ENCODE assay signal across 8 mouse cellular contexts in genomic region chr7:80991589-80991988, GRCm38 (mm10). TPM values are rescaled to one million over a fixed set of nuclear protein-coding genes. Genes with fewer than 3 reads are reported as not detected.
A peak's percentile ranks its signal among the peaks of the same experiment; 100 is the strongest.
DNase-seq lines count a peak whose midpoint lies in the region; ATAC-seq and TF ChIP-seq lines count a peak whose summit lies in the region.

No protein-coding gene starts in this region.

- peaks cover 43% of the 10 kb centered on the region for H3K4me1 ChIP-seq in heart, embryonic 15.5 days (replicated peaks)
- peaks cover 27% of the 10 kb centered on the region for H3K4me1 ChIP-seq in embryonic facial prominence, embryonic 15.5 days
- H3K4me1 ChIP-seq in hindbrain, postnatal 0 days (ENCODE audit: insufficient read depth, low read length): peaks cover 8% of the 10 kb centered on the region
- peaks cover 24% of the 10 kb centered on the region for H3K4me1 ChIP-seq in midbrain, embryonic 16.5 days (ENCODE audit: control insufficient read depth, insufficient read depth, low read length)

- peak overlapping the region; percentile 73 for H3K4me2 ChIP-seq in heart, embryonic 15.5 days
- peak overlapping the region; percentile 79 for H3K4me2 ChIP-seq in embryonic facial prominence, embryonic 15.5 days (replicated peaks)
- H3K4me2 ChIP-seq in hindbrain, postnatal 0 days (ENCODE audit: low read depth, low read length): 0 out of 2 replicates have a peak overlapping the region, but pooled peaks have one; percentile 87
- peak overlapping the region; percentile 83; the same call in 1 of the 2 replicates for H3K4me2 ChIP-seq in midbrain, embryonic 16.5 days (ENCODE audit: low read length)

- TF ChIP-seq CTCF in hindbrain, postnatal 0 days (IDR thresholded peaks at IDR 0.05; ENCODE audit: low read depth): no peak

- no peak for DNase-seq in heart, postnatal 4 days
- no peak for DNase-seq in hindbrain, postnatal 0 days (ENCODE audit: low spot score)
- no peak for DNase-seq in layer of hippocampus, adult 8-10 months (ENCODE audit: low spot score in 2 of 2)
- no peak for DNase-seq in cerebellum, adult 9-10 months

- no peaks in the 10 kb centered on the region for H3K36me3 ChIP-seq in heart, embryonic 15.5 days
- no peaks in the 10 kb centered on the region for H3K36me3 ChIP-seq in embryonic facial prominence, embryonic 15.5 days
- no peaks in the 10 kb centered on the region for H3K36me3 ChIP-seq in hindbrain, postnatal 0 days (ENCODE audit: insufficient read depth, low read length)
- no peaks in the 10 kb centered on the region for H3K36me3 ChIP-seq in midbrain, embryonic 16.5 days (ENCODE audit: control insufficient read depth, insufficient read depth, low read length)

- H3K27ac ChIP-seq in heart, embryonic 15.5 days: 0 out of 2 replicates have a peak overlapping the region, but pooled peaks have one; percentile 98
- H3K27ac ChIP-seq in embryonic facial prominence, embryonic 15.5 days (replicated peaks): peak overlapping the region; percentile 85; the same call in 1 of the 2 replicates
- no peak overlapping the region for H3K27ac ChIP-seq in hindbrain, postnatal 0 days
- no peak overlapping the region for H3K27ac ChIP-seq in midbrain, embryonic 16.5 days (ENCODE audit: low read length)

- ATAC-seq in heart, embryonic 15.5 days (replicated peaks; ENCODE audit: insufficient number of reproducible peaks, insufficient read depth, low FRiP score, low read depth): no peak
- no peak for ATAC-seq in embryonic facial prominence, embryonic 15.5 days (ENCODE audit: insufficient number of reproducible peaks, low FRiP score, low TSS enrichment, low read depth)
- no peak for ATAC-seq in hindbrain, postnatal 0 days
- ATAC-seq in midbrain, embryonic 16.5 days: no peak
- no peak for ATAC-seq in megakaryocyte progenitor cell, adult 5-6 weeks (replicated peaks; ENCODE audit: poor library complexity)

- 91% methylated on average over 5 of the region's 5 CpGs for WGBS in heart, embryonic 15.5 days
- 91% methylated on average over 5 of the region's 5 CpGs for WGBS in embryonic facial prominence, embryonic 15.5 days
- WGBS in hindbrain, postnatal 0 days: 93% methylated on average over 5 of the region's 5 CpGs
- WGBS in midbrain, embryonic 16.5 days: 90% methylated on average over 5 of the region's 5 CpGs

- H3K9me3 ChIP-seq in heart, embryonic 15.5 days (replicated peaks): no peaks in the 10 kb centered on the region
- no peaks in the 10 kb centered on the region for H3K9me3 ChIP-seq in embryonic facial prominence, embryonic 15.5 days (replicated peaks)
- H3K9me3 ChIP-seq in hindbrain, postnatal 0 days (ENCODE audit: low read length): no peaks in the 10 kb centered on the region
- H3K9me3 ChIP-seq in midbrain, embryonic 16.5 days (replicated peaks; ENCODE audit: control insufficient read depth, low read length, poor library complexity, severe bottlenecking): no peaks in the 10 kb centered on the region

- no peak overlapping the region for H3K4me3 ChIP-seq in heart, embryonic 15.5 days
- peak overlapping the region; percentile 65; the same call in 1 of the 2 replicates for H3K4me3 ChIP-seq in embryonic facial prominence, embryonic 15.5 days (replicated peaks)
- H3K4me3 ChIP-seq in hindbrain, postnatal 0 days (ENCODE audit: low read length): no peak overlapping the region
- H3K4me3 ChIP-seq in midbrain, embryonic 16.5 days (ENCODE audit: low read depth, low read length): no peak overlapping the region

- peak overlapping the region; percentile 99; the same call in 1 of the 2 replicates for H3K9ac ChIP-seq in heart, embryonic 15.5 days
- H3K9ac ChIP-seq in embryonic facial prominence, embryonic 15.5 days: no peak overlapping the region
- no peak overlapping the region for H3K9ac ChIP-seq in hindbrain, postnatal 0 days (replicated peaks; ENCODE audit: low read length)
- no peak overlapping the region for H3K9ac ChIP-seq in midbrain, embryonic 16.5 days (ENCODE audit: low read depth, low read length)

- H3K27me3 ChIP-seq in heart, embryonic 15.5 days: no peaks in the 10 kb centered on the region
- H3K27me3 ChIP-seq in embryonic facial prominence, embryonic 15.5 days: no peaks in the 10 kb centered on the region
- no peaks in the 10 kb centered on the region for H3K27me3 ChIP-seq in hindbrain, postnatal 0 days (ENCODE audit: insufficient read depth, low read length)
- no peaks in the 10 kb centered on the region for H3K27me3 ChIP-seq in midbrain, embryonic 16.5 days (ENCODE audit: control insufficient read depth, insufficient read depth, low read depth, low read length)

RNA-seq across cellular contexts. Expression of gene Zfp592, which starts 1.9 kb away (rescaled TPM):
- 8.5 and 9.4 TPM in 2 replicates for polyA plus RNA-seq in heart, embryonic 15.5 days (2015; fragmentation: Nextera tagmentation; extraction: Ambion mirVana)
- 10 to 100 TPM; 18.4 to 23.6 TPM for total RNA-seq in heart, postnatal 4 days (2021)
- 11.8 and 12.4 TPM in 2 replicates for polyA plus RNA-seq in embryonic facial prominence, embryonic 15.5 days (2015; fragmentation: Nextera tagmentation; extraction: Ambion mirVana)
- total RNA-seq in hindbrain, postnatal 0 days (2014; rRNA removed): 30.9 and 47.4 TPM in 2 replicates
- 4.3 TPM in 2 replicates for polyA plus RNA-seq in hindbrain, postnatal 0 days (2015; fragmentation: Nextera tagmentation; extraction: Ambion mirVana)
- polyA plus RNA-seq in midbrain, embryonic 16.5 days (2015; fragmentation: Nextera tagmentation; extraction: Ambion mirVana): 10.2 and 10.6 TPM in 2 replicates
- total RNA-seq in layer of hippocampus, adult 8-10 months (2022): 10 to 100 TPM; 21.5 to 30.6 (median 26.4) TPM
- 19.3 and 22.6 TPM in 2 replicates for total RNA-seq in megakaryocyte progenitor cell, adult 5-6 weeks (2015)
- total RNA-seq in megakaryocyte progenitor cell, adult 5-6 weeks (2017): 17.3 and 20.8 TPM in 2 replicates

RNA-seq across cellular contexts. Expression of gene Sec11a, which starts 44.0 kb away (rescaled TPM):
- polyA plus RNA-seq in heart, embryonic 15.5 days (2015; fragmentation: Nextera tagmentation; extraction: Ambion mirVana): 129 and 148 TPM in 2 replicates
- 10 to 100 TPM; 61.7 to 71.4 TPM for total RNA-seq in heart, postnatal 4 days (2021)
- polyA plus RNA-seq in embryonic facial prominence, embryonic 15.5 days (2015; fragmentation: Nextera tagmentation; extraction: Ambion mirVana): 205 and 222 TPM in 2 replicates
- total RNA-seq in hindbrain, postnatal 0 days (2014; rRNA removed): 46.6 and 48.1 TPM in 2 replicates
- 140 and 144 TPM in 2 replicates for polyA plus RNA-seq in hindbrain, postnatal 0 days (2015; fragmentation: Nextera tagmentation; extraction: Ambion mirVana)
- polyA plus RNA-seq in midbrain, embryonic 16.5 days (2015; fragmentation: Nextera tagmentation; extraction: Ambion mirVana): 156 and 157 TPM in 2 replicates
- total RNA-seq in layer of hippocampus, adult 8-10 months (2022): 10 to 100 TPM; 50.9 to 60.0 (median 55.3) TPM
- 219 and 228 TPM in 2 replicates for total RNA-seq in megakaryocyte progenitor cell, adult 5-6 weeks (2015)
- total RNA-seq in megakaryocyte progenitor cell, adult 5-6 weeks (2017): 452 and 486 TPM in 2 replicates

Comparison
In these comparisons a context has a peak if more than half of its experiments do, and no peak if none do; other contexts are left out.
1. H3K27ac ChIP-seq: peak in heart, embryonic 15.5 days (single experiment) and embryonic facial prominence, embryonic 15.5 days (single experiment); none in hindbrain, postnatal 0 days (single experiment) and midbrain, embryonic 16.5 days (single experiment).
2. Peak in every context shown above with its lines, with median percentiles within 50 percentile points of each other: H3K4me2 ChIP-seq.